Comparison of ENCODE assay signal across 8 mouse cellular contexts in the genomic region with DNA sequence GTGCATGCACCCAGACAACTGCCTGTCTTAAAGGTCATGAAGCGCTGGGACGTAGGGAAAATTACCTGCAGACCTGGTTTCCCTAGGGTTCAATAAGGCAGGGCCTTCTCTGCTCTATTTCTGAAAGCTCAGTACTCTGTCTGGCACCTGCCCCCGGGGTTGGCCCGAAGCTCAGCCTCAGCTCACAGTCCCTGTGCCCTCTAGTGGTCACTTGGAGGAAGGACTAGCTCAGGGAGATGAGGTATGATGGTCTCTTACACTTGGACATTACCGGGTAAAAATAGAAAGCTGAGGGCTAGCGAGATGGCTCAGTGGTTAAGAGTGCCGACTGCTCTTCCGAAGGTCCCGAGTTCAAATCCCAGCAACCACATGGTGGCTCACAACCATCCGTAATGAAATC. TPM values are rescaled to one million over a fixed set of nuclear protein-coding genes. Genes with fewer than 3 reads are reported as not detected.
DNase-seq lines count a peak whose midpoint lies in the region; ATAC-seq and TF ChIP-seq lines count a peak whose summit lies in the region.

No protein-coding gene starts in this region.

- ATAC-seq in forebrain, embryonic 13.5 days, result peak; percentile 73
- peak; percentile 78 for ATAC-seq in lung, embryonic 14.5 days (ENCODE audit: insufficient read depth)
- peak; percentile 90; the same call in 1 of the 2 replicates for ATAC-seq in neutrophil, adult 5-6 weeks (ENCODE audit: extremely low read depth, insufficient number of reproducible peaks, low FRiP score, poor library complexity, severe bottlenecking)

- WGBS in forebrain, embryonic 13.5 days, result 14% methylated on average over 10 of the region's 10 CpGs
- WGBS in lung, embryonic 14.5 days, result 16% methylated on average over 9 of the region's 10 CpGs

- H3K4me1 ChIP-seq in E14TG2a.4 (replicated peaks; ENCODE audit: low read depth, low read length), result peaks cover 92% of the 10 kb centered on the region
- H3K4me1 ChIP-seq in forebrain, embryonic 13.5 days, result no peaks in the 10 kb centered on the region
- no peaks in the 10 kb centered on the region for H3K4me1 ChIP-seq in lung, embryonic 14.5 days (ENCODE audit: insufficient read depth)

- H3K27me3 ChIP-seq in E14TG2a.4 (ENCODE audit: insufficient read depth, low read length), result no peaks in the 10 kb centered on the region
- H3K27me3 ChIP-seq in forebrain, embryonic 13.5 days, result no peaks in the 10 kb centered on the region
- no peaks in the 10 kb centered on the region for H3K27me3 ChIP-seq in lung, embryonic 14.5 days (ENCODE audit: insufficient read depth, low read length)

- peak overlapping the region; percentile 60 for H3K4me3 ChIP-seq in E14TG2a.4 (replicated peaks; ENCODE audit: low read length)
- H3K4me3 ChIP-seq in forebrain, embryonic 13.5 days, result no peak overlapping the region
- H3K4me3 ChIP-seq in lung, embryonic 14.5 days (ENCODE audit: low read depth, low read length), result no peak overlapping the region

- H3K9me3 ChIP-seq in E14TG2a.4 (ENCODE audit: low read length), result no peaks in the 10 kb centered on the region
- H3K9me3 ChIP-seq in forebrain, embryonic 13.5 days (replicated peaks), result no peaks in the 10 kb centered on the region
- no peaks in the 10 kb centered on the region for H3K9me3 ChIP-seq in lung, embryonic 14.5 days (ENCODE audit: low read depth, low read length)

- DNase-seq in c-Kit-positive CD71-positive TER-119-negative erythroid progenitor cells, embryonic 14.5 days (ENCODE audit: low read depth), result peak; percentile 71
- DNase-seq in heart, postnatal 10 days, result peak; percentile 81 to 86
- DNase-seq in kidney, postnatal 36 days, result peak; percentile 74 to 83
- DNase-seq in lung, embryonic 14.5 days, result peak; percentile 80
- peak; percentile 34 to 49 for DNase-seq in thymus, adult 18-20 months

- H3K9ac ChIP-seq in forebrain, embryonic 13.5 days, result no peak overlapping the region
- no peak overlapping the region for H3K9ac ChIP-seq in lung, embryonic 14.5 days

- H3K27ac ChIP-seq in forebrain, embryonic 13.5 days, result no peak overlapping the region
- no peak overlapping the region for H3K27ac ChIP-seq in lung, embryonic 14.5 days (ENCODE audit: low read depth)

- peak; percentile 93 for TF ChIP-seq CTCF in E14TG2a.4 (conservative IDR thresholded peaks at IDR 0.05; ENCODE audit: low read length)
- peak; percentile 85 for TF ChIP-seq CTCF in lung, embryonic 14.5 days (IDR thresholded peaks at IDR 0.05; ENCODE audit: low read depth)

- intact Hi-C loops in heart, postnatal 10 days (cut with DNase I), result loop anchor here (1.0 to 10.0 kb wide), 2 partner anchors 83 to 364 kb away; no protein-coding TSS in a partner anchor

- peaks cover 50% of the 10 kb centered on the region for H3K36me3 ChIP-seq in E14TG2a.4 (ENCODE audit: insufficient read depth, low read length)
- no peaks in the 10 kb centered on the region for H3K36me3 ChIP-seq in forebrain, embryonic 13.5 days (ENCODE audit: poor library complexity, severe bottlenecking)
- no peaks in the 10 kb centered on the region for H3K36me3 ChIP-seq in lung, embryonic 14.5 days (ENCODE audit: insufficient read depth)

- no peak overlapping the region for H3K4me2 ChIP-seq in forebrain, embryonic 13.5 days
- H3K4me2 ChIP-seq in lung, embryonic 14.5 days, result no peak overlapping the region

RNA-seq across cellular contexts. Expression of gene Usp7, which starts 23.0 kb away (rescaled TPM):
- polyA plus RNA-seq in forebrain, embryonic 13.5 days (2015; fragmentation: Nextera tagmentation; extraction: Ambion mirVana), result 29.6 and 42.3 TPM in 2 replicates
- total RNA-seq in heart, postnatal 10 days (2021), result 10 to 100 TPM; 73.7 to 79.0 TPM
- 43.5 and 49.8 TPM in 2 replicates for polyA plus RNA-seq in lung, embryonic 14.5 days (2014; fragmentation: Nextera tagmentation; extraction: Ambion mirVana)
- 320 and 377 TPM in 2 replicates for total RNA-seq in neutrophil, adult 5-6 weeks (2017)
